Mouse (Mus musculus) gastrocnemius, adult 18-20 months (tissue): ENCODE measurements around the gene Lage3. TPM values are rescaled to one million over a fixed set of nuclear protein-coding genes. Genes with fewer than 3 reads are reported as not detected.
"Not testable (repeated sequence)": the region's sequence is repeated elsewhere in the genome, so short reads cannot be mapped to it uniquely, and the experiment has no call there.

Experiments used
- DNase-seq: peaks from one replicate; pipeline ENCODE4 v3.0.0; 2021; ENCODE audit warnings: low spot score
- long read RNA-seq, 2 experiments: library from polyadenylated mRNA; stranded (forward); transcript quantifications; one replicate each; pipeline ENCODE4 v2.0.0; 2021
- total RNA-seq, 2 experiments: library from RNA; stranded (reverse); gene quantifications; 2 replicates each; pipeline ENCODE4 v1.2.3; 2021

Lage3 gene
- total RNA-seq, result 10 to 100 TPM; 39.8 to 40.6 TPM
- long read RNA-seq, experiment 1, transcript Lage3-201 (3 exons, 761 nt), result major isoform, 33 of 38 reads
- long read RNA-seq, experiment 1, partial matches to known transcripts, result 1 of 38 reads
- long read RNA-seq, experiment 1, other reads (novel, unspliced or antisense), result 2 of 38 reads
- long read RNA-seq, experiment 2, transcript Lage3-201 (3 exons, 761 nt), result major isoform, 26 of 29 reads
- long read RNA-seq, experiment 2, partial matches to known transcripts, result 1 of 29 reads
- long read RNA-seq, experiment 2, other reads (novel, unspliced or antisense), result 1 of 29 reads

DNA sequence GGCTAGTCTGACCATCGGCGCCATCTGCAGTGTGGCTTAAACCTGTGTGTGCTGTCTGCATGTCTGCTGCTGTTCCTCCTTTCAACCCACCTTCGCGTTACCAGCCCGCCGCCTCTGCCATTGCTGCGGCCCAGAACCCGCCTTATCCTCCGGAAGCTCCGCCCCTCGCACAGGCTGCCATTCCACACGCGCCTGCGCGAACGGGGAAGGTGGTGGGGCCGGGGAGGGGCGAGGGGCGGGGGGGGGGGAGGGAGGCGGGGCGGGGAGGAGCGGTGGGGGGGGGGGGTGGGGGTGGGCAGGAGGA lies at the start of gene Lage3:
Gene Lage3 (minus strand): TSS at position 152 of the 304 bp plus-strand sequence.
- DNase-seq, result peak; percentile 72

DNA sequence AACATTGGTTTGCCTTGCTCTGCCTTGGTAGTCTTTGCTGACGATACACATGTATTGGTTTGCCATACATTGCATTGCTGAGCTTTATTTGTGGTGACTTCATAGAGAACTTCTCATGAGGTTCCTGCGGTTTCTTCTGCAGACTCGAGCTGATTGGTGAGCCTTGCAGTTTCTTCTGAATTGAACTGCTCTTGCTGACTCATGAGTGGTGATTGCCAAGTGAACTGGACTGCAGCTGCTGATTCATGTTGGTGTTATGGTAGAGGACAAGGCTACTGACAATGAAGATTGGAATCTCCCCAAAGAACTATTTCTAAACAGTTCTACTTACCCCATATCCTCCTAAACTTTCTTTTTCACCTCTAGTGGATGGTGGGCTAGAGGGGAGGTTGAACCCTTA lies 46.7 kb upstream of the Lage3 start:
- no peak for DNase-seq

DNA sequence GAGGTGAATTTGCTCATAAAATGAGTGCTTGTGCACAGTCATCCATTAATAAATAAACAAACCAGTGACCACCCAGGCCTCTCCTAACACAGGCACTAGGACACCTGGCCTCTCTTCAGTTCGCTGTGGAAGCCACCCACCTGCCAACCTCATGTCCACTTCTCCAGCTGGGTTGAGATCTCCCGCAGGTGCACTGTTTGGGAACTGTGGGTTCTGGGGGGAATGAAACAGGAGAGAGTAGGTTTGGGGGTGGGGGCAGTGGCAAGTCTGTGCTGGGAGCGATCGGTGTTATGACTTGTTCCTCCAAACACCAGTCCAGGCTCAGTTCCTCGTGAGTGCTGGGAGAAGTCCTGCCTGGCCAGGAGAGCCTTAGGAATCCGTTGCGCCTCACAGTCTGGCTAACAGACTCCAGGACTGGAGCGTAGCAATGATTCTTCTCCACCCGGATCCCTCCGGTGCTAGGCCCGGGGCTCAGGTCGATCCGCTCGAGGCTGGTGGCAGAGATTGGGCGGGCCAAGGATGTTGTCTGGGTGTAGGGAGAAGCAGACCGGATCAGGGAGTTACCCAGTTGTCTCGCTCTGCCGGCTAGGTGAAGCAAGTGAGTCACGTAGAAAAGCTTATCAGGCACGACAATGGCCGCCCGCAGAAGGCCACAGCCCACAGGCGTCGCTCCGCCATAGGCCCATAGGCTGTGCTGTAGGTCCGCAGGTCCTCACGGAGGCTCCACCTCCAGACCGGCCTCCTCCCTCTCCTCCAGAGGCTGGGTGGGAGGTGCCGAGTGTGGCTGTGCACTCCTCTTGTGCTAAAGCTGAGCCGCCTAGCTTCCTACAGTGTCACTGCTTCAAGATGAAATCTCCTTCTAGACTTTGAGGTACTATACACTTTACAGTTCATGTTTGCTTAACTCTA lies 39.4 kb upstream of the Lage3 start, which contains the start of the genes Fam3a and Ikbkg:
Gene Fam3a (minus strand): TSS at position 738 of the 909 bp plus-strand sequence.
Gene Ikbkg (plus strand): TSS at position 756 of the 909 bp plus-strand sequence.
- peak; percentile 78 for DNase-seq

DNA sequence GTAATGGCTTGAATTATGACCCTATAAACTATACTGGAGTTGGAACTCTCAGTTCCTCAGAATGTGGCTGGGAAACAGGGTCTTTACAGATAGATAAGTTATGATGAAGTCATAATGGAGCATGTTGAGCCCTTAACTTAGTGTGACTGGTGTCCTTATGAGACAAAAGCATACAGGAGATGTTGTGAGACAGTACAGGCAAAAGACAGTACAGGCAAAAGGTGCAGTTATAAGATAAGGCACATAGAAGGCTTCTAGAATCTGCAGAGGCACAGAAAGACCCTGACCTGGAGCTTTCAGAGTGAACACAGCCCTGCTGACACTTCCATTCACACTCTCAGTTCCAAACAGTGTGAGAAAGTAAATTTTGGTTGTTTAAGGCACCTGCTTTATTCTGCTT lies 34.7 kb upstream of the Lage3 start:
- no peak for DNase-seq

DNA sequence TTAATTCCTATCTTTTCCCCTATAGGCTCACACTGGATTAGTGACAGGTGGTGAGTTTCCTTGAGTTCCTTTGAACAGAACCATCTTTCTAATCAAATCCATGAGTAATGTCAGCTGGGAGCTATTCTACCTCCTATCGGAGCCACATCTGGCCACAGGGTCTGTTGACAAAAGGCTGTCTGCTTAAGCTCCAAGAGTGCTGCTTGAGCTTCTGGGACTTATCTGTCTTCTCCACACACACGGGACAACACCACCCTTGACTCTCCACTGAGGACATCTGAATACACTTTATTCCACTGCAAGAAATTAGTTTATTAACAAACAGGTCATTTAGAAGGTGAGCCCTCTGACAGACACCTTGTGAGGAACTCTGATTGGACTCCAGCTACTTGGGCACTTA lies 31.0 kb upstream of the Lage3 start:
- DNase-seq, result no peak

DNA sequence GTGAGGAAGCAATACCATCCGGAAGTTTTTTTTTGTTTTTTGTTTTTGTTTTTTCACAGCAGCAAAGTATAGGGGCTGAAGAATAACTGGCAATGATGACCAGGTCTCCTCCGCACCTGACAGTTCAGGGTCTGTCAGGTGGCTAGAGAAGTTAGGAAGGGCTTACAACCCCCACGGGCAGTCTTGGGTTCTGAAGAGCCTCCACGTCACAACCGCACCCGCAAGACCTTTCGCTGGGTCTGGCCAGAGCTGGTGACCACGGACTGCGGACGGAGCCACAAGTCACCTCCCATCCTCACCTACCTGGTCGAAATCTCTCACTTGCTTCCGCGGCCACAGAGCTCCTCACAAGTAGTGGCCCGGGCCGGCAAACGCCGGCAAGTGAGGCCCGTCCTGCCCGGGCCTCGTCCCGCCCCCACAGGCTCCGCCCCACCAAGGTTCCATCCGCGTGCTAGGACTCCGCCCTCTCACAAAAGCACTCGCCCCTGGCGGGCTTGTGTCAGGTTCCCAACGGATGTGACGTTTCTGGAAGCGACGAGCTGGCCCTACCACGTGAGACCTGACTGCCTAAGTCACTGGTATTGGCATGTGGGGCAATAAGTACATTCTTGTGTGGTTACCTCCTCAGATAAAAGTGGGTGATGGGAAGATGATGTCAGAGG lies 19.6 kb upstream of the Lage3 start, which contains the start of the genes Ubl4a and Slc10a3:
Gene Ubl4a (minus strand): TSS at position 331 of the 662 bp plus-strand sequence.
Gene Slc10a3 (minus strand): TSS at position 462 of the 662 bp plus-strand sequence.
- peak; percentile 88 for DNase-seq

DNA sequence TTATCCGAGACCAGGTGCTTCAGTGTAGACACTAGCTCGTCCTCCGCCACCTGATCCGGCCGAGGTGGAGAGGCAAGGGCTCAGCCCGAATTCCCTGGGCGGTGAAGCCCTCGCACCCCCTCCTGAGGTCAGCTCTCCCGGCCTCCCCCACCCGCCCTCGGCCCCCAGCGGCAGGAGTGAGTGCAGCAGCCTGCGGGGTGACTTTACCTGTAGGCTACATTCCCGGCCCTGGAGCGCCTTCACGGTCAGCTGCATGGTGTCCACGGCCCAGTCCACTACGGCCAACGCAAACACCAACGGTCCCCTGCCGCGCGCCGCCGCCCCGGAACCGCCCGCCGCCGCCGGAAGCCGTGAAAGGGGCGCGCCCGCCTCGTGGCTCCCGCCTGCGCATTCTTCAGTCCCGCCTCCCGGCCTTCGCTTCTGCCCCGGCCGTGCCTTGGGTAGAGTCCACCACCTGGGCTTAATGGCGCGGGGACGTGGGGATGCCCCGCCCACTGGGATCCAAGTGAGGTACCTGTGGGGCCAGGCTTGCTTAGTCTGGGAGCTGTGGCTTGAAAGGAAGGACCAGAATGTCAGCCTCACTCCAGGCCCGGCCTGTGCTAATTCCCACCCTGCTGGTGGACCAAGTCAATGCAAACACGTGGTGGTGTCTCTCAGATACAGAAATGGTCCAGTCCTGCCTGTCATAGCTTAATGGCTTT lies 14.9 kb upstream of the Lage3 start:
- peak; percentile 68 for DNase-seq

DNA sequence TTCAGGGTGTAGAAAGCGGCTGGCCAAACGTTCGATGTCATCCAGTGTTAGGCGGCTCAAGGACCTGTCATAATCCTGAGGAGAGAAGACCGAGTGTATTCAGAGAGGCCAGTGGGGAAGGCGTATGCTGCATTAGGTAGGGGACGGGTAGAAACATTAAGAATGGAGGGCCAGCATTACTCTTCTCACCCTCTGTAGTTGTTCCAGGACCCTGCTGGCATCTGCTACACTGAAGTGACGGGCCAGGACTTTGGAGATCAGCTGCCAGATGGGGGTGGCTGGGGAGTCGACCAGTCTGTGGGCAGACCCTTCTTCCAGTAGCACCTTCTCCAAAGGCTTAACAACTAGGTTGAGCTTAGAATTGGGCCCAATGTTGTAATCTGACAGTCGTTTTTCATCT lies 14.1 kb upstream of the Lage3 start:
- DNase-seq, result no peak

DNA sequence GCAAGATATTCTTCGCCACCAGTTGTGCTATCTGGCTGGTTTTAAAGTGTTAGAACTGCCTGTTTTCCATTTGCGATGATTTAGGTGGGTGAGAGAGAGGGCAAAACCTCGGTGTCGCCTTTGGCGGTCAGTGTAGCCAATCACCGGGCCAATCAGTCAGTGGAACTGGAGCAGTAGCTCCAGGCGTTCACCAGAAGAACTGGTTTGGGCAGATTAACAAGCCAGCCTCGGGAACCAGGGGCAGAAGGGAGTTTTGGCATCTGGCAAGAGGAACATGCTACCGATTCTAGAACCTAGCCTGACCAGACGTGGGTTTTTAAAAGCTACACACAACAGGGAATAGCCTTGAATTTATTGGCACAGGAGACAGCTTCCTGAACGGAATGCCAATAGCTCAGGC lies 5.8 kb upstream of the Lage3 start:
- DNase-seq, result no peak

DNA sequence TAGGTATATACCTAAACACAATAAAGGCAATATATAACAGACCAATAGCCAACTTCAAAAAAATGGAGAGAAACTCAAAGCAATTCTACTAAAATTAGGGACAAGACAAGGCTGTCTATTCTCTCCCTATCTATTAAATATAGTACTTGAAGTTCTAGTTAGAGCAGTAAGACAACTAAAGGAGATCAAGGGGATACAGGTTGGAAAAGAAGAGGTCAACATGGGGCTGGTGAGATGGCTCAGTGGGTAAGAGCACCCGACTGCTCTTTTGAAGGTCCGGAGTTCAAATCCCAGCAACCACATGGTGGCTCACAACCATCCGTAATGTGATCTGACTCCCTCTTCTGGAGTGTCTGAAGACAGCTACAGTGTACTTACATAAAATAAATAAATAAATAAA lies 3.7 kb upstream of the Lage3 start:
- DNase-seq, result not testable (repeated sequence)

DNA sequence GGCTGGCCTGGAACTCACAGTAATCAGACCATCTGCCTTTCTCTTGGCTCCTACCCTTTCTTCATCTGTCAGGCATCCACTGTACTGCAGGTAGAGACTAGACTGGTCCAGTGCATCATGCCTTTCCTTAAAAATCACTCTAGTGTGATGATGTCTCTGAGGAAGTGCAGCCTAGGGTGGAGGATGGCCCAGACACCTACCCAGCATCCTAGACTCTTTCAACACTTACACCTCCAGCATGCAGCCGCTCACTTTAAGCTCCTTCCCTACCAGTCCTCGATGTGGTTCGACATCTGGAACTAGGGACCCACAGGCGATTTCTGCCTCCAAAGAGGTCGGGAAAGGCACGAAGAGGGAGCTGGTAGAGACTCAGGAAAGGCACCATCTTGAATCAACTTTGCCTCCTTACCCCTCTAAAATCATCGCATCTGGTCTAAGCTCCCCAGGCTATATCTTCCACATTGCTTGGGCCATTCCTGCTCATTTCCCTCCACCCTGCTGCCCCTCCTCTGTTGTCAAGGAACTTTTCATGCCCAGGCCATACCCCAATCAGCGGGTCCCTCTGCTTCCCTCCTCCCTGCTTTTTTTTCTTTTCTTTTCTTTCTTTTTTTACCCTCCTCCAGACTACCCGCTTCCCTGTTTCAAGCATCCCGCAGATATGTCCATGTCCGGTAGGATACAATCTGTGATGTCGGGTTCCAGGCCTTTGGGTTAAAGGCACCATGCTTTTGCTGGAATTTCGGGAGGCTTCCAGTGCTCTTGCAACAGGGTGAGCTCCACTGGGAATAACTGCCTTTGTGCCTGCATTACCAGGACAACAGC lies 562 bp downstream of the Lage3 start:
- no peak for DNase-seq

DNA sequence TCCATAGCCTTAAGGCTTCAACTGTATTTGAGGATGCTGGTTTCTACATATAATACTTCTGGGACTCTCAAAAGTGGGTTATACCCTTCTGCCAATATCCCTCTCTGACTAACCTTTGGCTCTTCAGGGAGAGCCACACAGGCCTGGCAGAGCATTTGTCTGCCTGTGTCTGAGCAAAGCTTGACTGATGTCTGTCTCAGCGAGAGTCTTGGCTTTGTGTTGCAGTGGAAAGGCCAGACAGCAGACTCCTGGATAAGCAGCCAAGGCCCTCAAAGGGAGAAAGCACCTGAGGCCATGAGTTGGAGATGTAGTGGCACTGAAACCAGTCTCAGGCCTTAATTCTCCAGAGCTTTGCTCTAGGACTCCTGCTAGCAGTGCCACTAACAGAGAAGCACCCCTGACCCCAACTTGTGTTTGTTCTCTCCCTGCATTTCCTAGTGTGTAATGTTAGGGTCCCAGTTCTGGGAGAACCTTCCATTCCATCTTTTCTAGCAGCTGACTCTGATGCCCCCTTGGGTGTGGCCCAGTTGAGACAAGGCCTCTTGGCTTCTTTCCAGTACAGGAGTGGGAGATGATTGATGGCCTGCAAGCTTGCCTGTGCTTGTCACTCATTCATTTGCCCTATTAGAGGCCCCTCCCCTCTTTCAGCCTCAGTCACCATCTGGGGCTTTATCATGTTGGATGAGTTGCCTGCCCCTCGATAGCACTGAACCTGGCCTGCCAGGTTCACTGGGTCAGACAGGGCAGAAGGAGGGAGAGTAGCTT lies 23.1 kb downstream of the Lage3 start:
- no peak for DNase-seq

DNA sequence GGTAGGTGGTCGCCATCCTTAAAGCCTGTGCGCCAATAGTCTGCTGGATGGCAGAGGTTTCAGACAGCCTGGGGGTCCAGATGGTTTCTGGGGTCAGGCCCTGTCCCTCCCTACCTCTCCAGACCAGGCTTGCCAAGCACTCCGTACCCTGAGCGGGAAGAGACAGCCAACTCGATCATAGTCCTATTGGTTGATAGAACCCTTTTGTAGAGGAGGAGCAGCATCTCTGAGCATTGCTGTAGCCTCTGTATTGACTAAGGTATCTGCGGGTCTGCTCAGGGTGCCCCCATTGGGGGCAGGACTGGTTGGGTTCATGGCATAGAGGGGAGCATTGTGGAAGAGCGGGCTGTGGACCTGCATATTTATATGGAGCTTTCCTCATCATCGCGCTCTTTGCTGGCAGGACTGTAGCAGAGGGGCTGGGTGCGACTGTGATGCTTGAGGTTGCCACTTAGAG lies 24.2 kb downstream of the Lage3 start:
- no peak for DNase-seq

DNA sequence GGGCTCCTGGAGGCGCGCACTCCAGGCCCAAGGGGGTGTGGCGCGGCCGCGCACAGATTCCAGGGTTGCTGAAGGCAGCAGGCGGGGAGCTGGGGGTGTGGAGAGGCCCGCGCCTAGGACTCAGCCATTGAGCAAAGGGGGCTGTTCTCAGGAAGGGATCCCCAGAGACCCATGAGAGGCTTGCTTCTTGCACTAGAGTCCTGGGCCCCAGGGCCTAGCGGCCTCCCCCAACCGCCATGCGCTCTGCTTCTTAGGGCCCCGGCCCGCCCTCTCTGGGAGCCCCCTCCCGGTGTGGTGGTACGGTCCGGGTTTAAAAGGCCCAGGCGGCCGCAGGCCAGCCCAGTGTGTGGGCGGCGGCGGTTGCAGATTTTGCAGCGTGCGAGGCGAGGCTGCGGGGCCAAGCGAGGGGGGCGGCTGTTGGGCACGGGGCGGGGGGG lies 24.7 kb downstream of the Lage3 start, which contains the start of gene Plxna3:
Gene Plxna3 (plus strand): TSS at position 342 of the 437 bp plus-strand sequence.
- peak; percentile 46 for DNase-seq

DNA sequence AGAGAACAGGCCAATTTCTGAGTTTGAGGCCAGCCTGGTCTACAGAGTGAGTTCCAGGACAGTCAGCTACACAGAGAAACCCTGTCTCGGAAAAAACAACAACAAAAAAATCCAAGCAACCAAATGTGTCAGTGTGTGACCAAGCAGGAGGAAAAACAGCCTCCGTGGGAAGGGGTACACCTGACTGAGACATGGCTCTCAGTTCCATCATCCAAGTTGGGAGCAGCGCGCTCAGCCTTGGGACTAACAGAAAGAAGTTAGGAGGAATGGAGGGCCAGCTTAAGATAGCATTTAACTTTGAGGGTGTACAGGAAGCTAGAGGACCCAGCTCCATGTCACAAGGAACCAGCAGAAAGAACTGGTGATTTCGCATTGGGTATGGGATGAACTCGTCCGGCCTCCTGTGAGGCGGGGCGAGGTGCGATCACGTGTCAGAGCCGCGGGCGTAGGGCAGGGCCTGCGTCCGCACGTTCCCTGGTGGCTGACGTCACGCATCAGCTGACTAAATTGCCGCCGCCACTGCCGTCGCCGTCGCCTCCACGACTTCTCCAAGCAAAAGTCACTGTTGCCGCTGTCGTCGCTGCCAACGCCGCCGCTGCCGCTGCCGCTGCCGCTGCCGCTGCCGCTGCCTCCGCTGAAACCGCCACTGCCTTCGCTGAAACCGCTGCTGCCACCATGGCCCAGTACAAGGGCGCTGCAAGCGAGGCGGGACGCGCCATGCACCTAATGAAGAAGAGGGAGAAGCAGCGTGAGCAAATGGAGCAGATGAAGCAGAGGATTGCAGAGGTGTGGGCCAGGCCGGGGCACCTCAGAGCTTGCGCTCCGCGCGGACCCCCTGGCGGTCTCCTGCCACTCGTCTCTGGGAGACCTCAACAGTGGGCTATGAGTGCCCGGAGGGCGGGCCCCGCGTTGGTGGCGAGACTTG lies 40.6 kb downstream of the Lage3 start, which contains the start of gene Fam50a:
Gene Fam50a (plus strand): TSS at position 494 of the 925 bp plus-strand sequence.
- peak; percentile 89 for DNase-seq

DNA sequence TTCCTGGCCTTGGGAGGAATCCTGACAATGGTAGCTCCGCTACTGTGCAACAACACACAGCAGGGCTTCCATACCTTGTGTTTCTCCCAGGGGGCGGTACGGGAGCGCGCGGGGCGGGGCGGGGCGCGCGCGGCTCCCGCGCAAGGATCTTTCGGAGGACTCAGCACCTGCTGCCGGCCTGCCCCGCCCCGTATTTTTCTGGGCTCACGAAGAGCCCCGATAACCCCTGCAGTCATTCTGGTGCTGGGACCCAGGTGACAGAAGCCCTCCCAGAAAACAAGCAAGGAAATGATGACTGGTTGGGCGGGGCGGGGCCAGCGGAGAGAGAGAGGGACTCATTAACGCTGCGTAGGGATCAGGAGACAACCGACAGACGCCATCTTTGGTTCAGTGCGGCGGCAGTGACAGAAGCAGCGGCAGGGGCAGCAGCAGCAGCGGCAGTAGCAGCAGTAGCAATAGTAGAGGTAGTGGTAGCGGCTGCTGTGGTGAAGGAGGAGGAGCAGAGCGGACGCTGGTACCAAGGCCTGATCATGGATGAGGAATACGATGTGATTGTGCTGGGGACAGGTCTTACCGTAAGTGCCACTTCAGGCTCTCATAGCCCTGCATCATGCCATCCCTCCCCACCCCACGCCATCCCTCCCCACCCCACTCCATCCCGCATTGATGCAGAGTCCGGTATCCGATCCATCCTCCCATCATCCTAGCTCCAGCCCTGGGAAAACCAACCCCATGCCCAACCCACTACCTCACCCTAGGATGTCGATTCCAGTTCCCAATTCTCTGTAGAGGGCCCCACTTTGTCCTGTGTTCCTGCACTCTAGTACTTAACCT lies 48.3 kb downstream of the Lage3 start, which contains the start of gene Gdi1:
Gene Gdi1 (plus strand): TSS at position 132 of the 834 bp plus-strand sequence.
- DNase-seq, result peak; percentile 72
